Mouse (Mus musculus) ovary, postnatal 36 days (tissue): ENCODE data around the gene Col4a2.
A peak's percentile ranks its signal among the peaks of the same experiment; 100 is the strongest.

Source experiments
- DNase-seq: peaks from one replicate; pipeline ENCODE4 v3.0.0; 2022; ENCODE audit warnings: low spot score, mixed read lengths

Col4a2 gene

GRCm38 (mm10) chr8:11417762-11418161 is 105.2 kb downstream of the Col4a2 start:
- no peak for DNase-seq

- DNase-seq = peak; percentile 51
These were observed 106.6 kb downstream of the Col4a2 start for GRCm38 (mm10) chr8:11419232-11419631.

- DNase-seq = peak; percentile 46
These were observed 107.0 kb downstream of the Col4a2 start for GRCm38 (mm10) chr8:11419645-11420044.

DNA sequence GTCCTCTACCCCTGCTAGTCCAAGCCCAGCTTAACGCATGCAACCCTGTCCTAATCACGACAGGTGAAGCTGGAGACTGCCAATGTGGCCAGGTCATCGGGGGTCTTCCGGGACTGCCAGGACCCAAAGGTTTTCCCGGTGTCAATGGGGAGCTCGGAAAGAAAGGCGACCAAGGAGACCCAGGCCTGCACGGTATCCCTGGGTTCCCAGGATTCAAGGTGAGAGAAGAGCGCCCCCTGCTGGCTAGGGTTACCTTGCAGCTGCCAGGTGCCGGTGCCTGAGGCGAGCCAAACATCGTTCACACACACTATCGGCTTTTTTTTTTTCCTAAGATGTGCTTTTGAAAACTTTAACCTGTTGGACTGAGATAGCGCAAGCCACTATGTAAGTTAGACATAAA is 108.5 kb downstream of the Col4a2 start:
- DNase-seq = peak; percentile 62

DNA sequence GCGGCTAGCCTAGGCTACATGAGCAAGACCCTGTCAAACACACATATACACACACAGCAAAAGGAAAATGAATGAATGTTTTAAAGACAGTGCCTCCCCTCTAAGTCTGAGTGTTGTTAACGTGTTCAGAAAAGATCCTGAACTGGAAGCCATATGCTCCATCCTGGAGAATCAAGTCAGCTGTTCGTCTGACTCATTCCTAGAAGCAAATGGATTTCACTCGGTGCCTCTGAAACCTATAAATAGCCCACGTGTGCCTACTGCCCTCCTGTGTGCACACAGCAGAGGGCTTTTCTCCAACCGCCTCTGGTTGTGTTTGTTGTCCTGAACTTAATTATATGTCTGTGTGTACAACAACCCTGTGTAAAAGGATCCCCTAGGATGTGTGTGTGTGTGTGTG is 109.4 kb downstream of the Col4a2 start:
- no peak for DNase-seq

DNA sequence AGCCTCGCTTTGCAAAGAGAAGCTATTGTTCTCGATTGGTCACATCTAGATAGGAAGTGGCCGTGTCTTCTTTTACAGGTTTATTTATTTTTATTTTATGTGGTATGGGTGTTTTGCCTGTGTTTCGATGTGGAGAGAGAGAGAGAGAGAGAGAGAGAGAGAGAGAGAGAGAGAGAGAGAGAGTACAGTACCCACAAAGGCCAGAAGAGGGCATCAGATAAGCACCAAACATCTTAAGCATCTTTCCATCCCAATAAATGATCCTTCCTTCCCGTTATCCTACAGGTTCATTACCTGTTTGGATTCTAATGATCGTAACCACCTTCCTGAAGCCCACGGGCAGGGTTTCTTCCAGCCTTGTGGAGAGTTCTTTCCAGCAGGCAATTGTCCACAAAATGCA is 110.5 kb downstream of the Col4a2 start:
- no peak for DNase-seq

- DNase-seq = no peak
These were observed 118.1 kb downstream of the Col4a2 start for GRCm38 (mm10) chr8:11430688-11431087.

GRCm38 (mm10) chr8:11437862-11438261 is 125.3 kb downstream of the Col4a2 start:
- no peak for DNase-seq

DNA sequence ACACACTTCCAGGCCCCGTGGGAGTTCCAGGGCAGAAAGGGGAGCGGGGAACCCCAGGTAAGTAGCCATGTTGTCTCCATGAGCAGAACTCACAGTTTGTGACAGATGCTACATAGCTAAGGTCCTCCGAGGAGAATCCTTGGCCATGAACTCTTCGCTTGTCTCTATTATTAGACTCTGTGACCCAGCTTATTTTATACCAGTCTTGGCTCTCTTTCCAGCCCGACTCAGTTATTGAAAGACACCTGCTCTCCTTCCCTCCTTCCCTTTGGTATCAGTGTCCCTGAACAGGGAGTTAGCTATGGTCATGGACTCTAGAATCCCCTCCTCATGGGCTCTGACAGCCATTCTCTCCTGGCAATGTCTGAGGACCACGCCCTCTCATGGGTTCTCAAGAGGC is 128.7 kb downstream of the Col4a2 start:
- DNase-seq = no peak

- DNase-seq = no peak
These were observed 131.0 kb downstream of the Col4a2 start for GRCm38 (mm10) chr8:11443611-11444010.

GRCm38 (mm10) chr8:11444216-11444615 is 131.6 kb downstream of the Col4a2 start:
- no peak for DNase-seq

GRCm38 (mm10) chr8:11445790-11446189 is 133.2 kb downstream of the Col4a2 start:
- DNase-seq = no peak

- DNase-seq = no peak
These were observed 135.4 kb downstream of the Col4a2 start for GRCm38 (mm10) chr8:11447910-11448570.

GRCm38 (mm10) chr8:11450184-11451113 is 137.8 kb downstream of the Col4a2 start:
- no peak for DNase-seq

DNA sequence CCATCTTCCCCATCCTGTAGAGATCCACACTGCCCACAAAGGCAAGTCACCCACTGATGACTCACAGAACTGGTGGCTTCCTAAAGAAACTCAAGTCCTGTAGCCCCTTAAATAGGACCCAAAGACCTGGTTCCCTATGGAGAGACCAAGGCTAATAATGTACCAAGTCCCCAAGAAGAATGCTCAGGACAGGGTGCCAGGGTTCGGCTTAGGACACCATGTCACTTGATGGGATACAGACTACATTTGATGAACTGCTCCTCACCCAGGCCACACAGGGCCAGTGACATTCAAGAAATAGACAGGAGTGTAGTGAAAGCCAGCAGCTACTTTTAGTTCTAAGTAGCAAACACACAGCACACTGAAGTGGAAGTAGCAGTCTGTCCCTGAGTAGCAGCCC is 139.5 kb downstream of the Col4a2 start:
- DNase-seq = no peak

- no peak for DNase-seq
These were observed 140.0 kb downstream of the Col4a2 start for GRCm38 (mm10) chr8:11452559-11452958.

- no peak for DNase-seq
These were observed 140.4 kb downstream of the Col4a2 start for GRCm38 (mm10) chr8:11452974-11453373.

DNA sequence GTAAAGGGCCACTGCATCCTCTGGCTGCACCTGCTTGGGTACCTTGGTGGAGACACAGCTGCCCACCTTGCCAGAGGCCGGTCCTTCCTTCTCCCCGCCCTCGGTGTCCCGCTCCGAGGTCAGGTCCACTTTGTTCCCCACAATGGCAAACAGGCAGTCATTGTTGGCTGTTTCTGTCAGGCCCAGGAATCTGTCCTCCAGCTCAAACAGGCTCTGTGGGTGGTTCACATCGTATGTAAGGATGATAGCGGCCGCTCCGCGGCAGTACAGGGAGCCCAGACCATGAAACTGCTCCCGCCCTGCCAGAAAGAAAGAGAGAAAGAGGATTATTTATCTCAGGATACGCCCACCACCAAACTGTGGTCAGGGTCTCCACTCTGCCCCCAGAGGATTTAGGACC is 141.6 kb downstream of the Col4a2 start:
- no peak for DNase-seq

DNA sequence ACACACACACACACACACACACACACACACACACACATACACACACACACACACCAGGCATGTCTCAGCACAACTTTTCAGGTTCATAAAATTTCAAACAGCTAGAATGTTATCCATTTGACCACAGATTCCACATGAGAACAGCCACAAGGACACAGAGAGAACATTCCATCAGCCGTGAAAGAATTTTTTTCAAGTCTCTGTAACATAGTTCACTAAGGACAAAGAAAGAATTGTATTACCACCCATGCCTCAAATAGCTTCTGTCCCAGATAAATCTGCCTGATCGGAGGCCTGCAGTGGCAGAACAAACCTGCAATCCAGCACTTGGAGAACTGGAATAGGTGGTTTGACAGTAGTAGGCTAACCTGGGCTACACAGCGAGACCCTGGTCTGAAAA is 144.7 kb downstream of the Col4a2 start:
- no peak for DNase-seq

DNA sequence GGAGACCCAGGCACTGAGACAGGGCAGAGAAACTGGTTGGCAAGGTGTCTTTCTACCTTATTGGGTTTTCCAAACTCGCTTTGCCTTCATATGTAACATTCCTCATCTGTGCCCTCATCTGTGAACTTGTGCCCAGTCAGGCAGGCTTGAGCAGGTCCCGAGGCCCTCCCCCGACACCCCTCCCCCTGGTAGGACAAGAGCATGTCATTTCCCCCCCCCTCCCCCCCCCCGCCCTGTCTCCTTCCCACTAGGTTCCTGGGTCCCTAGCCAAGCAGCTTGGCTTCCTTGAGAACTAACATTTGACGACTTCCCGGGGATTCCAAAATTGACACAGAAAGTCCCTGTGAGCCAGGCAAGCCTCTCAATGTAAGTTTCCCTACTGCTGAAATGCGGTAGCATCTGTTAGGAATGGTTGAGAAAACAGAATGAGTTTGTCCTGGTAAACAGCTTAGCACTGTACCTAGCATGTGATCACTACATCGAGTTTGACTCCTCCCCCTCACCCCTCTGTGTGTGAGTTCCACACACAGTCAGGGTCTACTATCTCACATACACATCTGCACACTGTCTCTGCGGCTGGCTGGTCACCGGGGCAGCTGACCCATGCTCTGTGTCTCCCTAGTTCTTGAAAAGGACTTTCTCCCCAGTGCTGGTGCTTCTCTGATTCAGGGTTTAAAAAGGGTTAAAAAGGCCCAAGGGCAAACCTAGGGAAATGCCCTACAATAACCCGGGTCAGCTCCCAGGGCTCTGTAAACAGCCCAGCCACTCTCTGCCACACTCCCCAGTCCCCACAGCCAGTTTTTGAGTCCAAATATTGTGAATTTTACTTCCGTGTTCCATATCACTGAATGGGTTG is 145.6 kb downstream of the Col4a2 start:
- no peak for DNase-seq

GRCm38 (mm10) chr8:11459016-11459415 is 146.4 kb downstream of the Col4a2 start:
- no peak for DNase-seq

GRCm38 (mm10) chr8:11460934-11461333 is 148.3 kb downstream of the Col4a2 start:
- no peak for DNase-seq
